Mouse (Mus musculus): Measurements from ENCODE around the gene Osbpl3.
A peak's percentile ranks its signal among the peaks of the same experiment; 100 is the strongest.

Gene Osbpl3

DNA sequence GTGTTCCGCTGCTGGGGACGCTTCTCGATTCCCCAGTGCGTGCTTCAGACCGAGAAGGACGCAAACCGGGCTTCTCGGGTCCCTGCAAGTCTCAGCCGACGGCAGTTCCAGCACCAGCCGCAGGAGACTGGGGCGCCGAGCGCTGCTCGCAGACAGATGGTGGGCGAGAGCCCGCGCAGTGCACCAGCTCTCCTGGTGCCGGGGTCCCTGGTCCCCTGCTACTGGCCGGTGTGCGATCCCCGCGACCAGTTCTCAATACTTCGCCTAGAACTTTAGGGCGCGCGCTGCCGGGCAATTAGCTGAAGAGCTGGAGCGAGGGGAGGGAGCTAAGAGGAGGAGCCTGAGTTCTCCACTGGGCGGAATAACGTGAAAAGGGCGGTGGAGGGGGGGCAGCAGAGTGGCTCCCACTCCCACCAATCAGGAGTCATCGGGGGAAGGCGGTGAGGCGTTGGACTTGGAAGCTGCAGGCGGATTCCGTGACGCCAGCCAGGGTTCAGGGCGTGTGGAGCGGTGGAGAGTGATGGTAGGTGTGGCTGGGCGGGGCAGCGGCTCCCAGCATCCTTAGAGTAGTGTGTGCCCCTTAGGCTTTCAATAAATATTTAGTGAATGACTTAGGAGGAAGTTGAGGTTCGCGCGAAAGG, at the start of gene Osbpl3:
Gene Osbpl3, minus strand, starts transcription at position 373 of the 641 bp plus-strand sequence.
- DNase-seq (ENCODE audit: low spot score), result peak; percentile 37

DNA sequence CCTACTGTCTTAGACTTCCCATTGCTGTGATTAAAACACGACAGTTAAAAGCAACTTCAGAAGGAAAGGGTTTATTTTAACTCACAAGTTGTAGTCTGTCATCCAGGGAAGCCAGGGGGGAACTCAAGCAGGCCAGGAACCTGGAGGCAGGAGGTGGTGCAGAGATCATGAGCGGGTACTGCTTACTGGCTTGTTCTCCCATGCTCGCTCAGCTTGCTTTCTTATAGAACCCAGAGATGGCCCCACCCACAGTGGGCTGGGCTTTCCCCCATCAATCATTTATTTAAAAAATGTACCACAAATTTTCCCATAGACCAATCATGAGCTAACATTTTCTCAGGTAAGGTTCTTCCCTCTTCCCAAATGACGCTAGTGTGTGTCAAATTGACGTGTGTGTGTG, 49.5 kb upstream of the Osbpl3 start:
- DNase-seq (ENCODE audit: low spot score), result no peak

DNA sequence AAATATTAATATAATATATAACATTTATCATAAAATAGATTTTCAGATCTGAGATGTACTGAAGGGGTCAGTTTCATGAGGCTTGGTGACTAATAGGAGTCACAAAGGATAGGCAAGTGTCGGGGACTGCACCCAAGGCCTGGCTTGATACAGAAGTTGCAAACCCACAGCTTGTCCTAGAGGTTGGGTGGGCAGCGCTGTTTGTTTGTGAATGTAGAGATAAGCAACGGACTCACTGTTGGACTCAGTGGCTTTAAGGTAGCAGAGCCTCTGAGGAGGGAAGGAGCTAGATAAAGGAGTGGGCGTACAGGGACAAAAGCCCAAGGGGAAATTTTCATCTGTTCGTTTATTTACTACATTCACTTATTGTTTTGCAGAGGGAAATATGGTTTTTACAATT, 48.7 kb upstream of the Osbpl3 start:
- DNase-seq (ENCODE audit: low spot score), result no peak

DNA sequence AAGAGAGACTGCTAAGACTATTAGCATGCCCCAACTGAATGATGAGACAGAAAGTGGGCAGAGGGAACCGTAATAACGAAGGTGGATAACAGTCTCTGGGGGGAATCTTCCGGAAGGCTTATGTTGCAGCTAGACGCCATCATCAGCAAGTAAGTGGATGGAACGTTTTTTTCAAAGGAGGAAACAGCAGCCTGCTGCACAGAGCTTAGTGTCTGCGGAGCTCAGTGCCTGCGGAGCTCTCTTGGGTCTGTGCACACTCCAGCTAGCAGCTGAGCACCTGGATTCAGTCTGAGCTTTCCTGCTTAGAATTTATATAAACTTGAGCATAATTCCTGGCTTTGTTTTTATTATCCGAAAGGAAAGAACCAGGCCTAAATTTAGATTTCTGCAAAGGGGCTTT, 47.8 kb upstream of the Osbpl3 start:
- no peak for DNase-seq (ENCODE audit: low spot score)

DNA sequence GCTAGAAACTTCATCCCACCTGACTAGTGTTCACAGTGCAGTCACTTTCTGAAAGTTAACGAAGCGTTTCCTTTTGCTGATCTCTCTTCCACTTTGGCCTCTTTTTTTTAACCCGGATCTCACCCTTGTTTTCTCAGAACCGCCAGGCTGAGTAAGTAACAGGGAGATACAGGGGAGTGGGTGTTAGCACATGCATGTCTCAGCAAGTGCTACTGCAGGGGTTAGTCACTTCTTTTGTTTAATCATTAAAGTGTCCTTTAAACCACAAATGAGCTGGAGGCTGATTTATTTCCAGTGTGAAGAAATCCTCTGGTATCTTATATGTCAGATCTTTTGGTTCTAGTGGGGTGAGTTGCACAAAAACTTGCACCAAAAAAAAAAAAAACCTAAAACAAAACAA, 47.0 kb upstream of the Osbpl3 start:
- no peak for DNase-seq (ENCODE audit: low spot score)

DNA sequence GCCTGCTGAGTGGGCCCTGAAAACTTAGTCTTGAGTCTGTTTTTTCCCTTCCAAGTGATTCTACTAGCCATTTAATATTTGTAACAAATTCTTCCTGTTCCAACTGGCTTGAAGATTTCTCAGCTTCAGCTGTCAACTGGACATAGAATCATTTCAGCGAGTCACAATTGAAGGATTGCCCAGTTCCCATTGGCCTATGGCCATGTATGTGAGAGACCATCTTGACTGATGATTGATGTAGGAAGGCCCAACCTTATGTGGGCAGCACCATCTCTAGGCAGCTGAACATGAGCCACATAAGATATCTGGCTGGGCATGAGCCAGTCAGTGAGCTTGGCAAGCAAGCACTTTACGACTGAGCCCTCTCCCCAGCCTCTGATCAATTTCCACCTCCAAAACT, 42.3 kb upstream of the Osbpl3 start:
- no peak for DNase-seq (ENCODE audit: low spot score)

DNA sequence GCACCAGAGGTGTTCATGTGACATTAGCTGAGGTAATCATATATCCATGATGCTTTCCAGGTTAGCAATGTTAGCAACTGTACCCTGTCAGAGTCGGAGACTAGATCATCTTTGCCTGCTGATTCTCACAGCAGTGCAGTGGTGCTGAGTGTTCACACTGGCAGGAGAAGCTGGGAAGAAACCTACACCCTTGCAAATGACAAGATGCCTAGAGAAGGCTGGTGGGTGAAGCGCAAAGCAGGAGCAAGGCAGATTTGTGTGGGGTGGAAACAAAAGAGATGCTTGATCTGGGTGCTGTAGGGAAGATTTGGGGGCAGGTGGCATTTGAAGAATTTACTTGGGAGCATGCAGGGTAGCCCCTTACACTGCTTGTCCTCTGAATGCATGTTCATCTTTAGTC, 34.5 kb upstream of the Osbpl3 start:
- DNase-seq (ENCODE audit: low spot score), result no peak

DNA sequence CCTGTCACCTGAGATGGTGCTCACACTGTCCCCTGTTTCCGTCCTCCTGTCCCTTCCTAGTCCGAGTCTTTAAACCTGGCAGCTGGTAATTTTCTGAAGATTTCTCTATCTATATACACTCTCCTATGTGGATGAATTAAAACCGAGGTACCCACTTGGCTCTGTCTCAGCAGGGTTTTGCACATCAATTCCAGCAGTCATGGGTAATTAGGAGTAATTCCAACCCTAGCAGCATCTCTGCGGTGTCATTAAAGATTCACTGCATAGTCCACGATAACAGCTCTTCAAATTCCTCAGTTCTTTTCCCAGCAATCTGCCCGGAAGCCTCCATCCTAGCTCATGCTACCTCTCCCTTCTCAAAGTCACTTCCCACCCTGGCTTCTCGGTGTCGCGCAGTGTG, 33.4 kb upstream of the Osbpl3 start:
- DNase-seq (ENCODE audit: low spot score), result no peak

DNA sequence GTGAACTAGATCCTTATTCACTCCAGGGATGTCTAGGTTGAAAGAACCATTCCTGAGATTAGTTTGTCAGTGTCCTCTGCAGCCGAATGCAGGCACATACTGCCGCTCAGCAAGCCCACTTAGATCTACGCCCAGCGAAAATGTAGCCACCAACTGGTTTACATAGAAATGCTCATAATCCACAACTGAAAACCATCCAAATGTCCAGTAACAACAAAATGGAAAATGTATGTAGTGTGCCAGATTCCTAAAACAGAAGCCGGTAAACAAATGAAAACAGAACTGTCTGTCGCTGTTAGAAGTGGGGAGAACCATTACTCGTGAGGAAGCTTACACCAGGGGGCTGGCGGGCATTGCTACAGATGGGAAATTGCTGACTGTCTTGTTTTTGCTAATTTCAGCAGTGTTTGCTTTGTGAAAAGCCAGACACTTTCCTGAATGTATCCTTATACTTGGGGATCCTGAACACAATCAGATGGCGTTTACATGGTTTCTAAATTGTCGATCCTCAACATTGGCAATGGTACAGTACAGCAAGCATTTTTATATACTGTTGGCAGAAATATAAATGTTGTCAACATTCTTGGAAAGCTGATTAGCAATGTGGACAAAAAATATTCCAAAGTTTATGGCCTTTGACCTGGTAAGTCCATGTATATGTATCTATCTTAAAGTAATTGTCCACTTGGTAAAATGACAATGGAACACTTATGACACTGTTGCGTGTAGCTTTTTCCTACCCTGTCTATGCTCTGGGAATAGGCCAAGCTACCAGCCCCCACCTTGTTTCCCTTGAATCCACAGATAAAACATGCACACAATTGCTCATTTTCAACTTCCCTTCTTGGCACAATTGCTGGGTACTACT, 30.3 kb upstream of the Osbpl3 start:
- no peak for DNase-seq (ENCODE audit: low spot score)

DNA sequence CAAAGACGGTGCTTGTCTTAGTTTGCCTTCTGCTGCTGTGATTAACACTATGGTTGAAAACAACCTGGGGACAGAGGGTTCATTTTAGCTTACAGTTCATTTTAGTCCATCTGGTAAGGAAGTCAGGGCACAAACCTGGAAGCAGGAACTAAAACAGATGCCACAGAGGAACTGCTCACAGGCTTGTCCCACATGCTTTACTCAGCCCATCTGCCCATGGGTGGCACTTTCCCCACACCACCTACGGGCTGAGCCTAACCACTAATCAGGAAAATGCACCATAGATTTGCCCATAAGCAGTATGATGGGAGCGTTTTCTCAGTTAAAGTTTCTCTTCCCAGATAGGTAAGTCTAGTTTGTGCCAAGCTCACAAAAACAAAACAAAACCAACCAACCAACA, 27.4 kb upstream of the Osbpl3 start:
- DNase-seq (ENCODE audit: low spot score), result no peak

DNA sequence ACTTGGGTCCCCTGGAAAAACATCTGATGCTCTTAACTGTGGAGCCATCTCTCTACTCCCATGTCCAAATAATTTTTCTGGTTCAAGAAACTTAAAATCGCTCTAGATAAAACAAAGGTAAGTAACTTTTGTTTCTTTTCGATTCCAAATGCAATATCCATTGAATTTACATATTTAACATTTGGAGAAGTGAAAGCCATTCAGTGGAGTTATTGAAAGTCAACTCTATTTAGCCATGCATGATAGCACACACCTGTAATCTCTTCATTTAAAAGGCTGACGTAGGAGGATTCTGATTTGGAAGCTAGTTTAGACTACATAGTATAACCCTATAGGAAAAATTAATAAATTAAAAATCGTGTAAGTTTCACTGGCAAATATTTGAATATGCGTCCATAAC, 25.5 kb upstream of the Osbpl3 start:
- no peak for DNase-seq (ENCODE audit: low spot score)

DNA sequence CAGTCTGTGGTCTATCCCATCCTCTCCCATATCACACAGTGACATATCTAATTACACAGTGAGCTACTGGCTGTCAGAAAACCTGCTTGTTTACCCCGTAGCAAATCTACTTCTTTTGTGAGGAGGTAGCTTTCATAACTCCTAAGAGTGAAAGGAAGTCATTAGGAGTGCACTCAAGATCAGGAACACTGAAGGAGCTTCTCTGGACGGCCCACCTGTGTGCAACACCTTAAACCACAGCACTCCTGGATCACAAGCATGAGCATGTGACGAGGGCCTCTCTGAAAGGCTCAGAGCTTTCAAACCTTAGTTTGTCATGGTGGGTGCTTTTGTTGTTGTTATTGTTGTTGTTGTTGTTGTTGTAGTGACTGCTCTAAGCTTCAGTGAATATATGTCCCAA, 10.4 kb upstream of the Osbpl3 start:
- no peak for DNase-seq (ENCODE audit: low spot score)

DNA sequence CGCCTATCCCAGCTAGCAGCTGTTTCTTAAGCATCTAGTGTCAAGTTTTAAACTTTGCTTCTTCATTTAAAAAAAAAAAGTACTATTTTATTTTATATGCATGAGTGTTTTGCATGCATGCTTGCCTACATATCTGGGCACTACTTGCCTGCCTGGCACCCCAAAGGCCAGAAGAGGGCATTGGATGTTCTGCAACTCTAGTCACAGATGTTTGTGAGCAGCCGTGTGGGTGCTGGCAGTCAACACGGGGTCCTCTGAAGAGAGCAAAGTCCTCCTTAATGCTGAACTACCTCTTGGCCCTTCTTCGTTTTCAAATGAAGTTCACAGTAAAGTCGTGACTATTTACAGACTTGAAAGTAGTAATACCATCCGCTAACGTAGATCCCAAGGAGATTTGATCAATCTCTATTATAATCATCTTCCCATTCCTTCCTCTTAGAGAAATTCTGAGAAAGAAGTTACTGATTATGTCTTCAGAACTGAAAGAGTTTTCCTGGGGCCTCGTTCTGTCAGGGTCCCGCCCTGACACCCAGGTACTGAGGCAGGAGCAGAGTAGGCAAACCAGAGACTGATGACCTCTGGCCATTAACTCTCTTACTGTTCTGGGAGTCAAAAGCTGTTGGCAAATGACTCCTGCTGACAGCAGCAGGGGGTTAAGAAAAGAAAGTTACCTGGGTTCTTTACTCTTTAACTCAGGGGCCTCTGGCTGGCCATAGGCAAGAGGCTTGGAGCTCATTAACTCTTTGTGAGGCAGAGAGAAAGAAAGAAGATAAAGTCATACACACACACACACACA, 8.9 kb upstream of the Osbpl3 start:
- no peak for DNase-seq (ENCODE audit: low spot score)

DNA sequence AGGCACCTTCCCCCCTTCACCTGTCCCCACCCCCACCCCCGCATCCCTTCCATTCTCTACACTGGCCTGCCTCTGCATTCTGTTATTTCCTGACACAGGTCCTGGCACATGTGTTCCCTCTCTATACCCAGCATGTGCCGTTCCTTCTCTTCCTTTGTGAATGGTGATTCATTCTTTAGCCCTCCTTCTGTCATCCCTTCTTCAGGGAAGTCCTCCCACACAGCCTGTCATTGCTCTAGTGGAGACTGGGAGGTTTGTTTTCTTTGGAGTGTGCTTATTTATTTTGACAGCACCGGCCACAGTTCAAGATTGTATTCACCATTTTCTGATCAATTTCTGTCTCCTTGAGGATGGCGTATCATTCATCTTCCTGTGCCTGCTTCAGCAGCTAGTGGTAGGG, 6.0 kb upstream of the Osbpl3 start:
- no peak for DNase-seq (ENCODE audit: low spot score)

DNA sequence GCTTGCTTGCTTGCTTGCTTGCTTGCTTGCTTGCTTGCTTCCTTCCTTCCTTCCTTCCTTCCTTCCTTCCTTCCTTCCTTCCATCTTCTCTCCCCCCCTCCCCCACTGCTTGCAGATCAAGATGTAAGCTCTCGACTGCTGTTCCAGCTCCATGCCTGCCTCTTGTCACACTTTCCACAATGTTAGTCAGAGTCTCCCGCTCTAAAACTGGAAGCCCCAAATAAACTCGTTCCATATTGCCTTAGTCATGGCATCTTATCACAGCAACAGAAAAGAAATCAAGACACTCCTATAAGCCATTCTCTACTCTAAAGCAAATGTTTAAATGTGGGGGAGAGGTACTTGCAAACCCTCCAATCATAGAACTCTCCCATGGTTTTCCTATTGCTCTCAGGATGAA, 5.6 kb upstream of the Osbpl3 start:
- no peak for DNase-seq (ENCODE audit: low spot score)

DNA sequence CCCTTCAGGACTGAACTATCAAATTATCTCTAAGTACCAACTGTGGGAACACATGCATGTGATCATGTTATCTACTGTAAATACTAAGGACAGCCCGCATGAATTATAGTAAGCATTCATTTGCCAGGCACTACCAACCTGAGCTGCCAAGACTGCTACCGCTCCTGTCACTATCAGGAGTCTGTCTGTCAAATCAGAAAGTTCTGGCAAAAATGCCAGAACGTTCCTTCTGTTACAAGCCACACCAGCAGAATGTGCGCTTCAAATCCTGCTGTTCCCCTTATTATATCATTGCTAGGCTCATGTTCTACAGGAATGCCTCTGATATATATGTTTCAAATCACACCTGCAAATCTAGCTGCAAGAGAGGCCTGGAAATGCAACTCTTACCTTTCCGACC, 4.6 kb upstream of the Osbpl3 start:
- DNase-seq (ENCODE audit: low spot score), result no peak

DNA sequence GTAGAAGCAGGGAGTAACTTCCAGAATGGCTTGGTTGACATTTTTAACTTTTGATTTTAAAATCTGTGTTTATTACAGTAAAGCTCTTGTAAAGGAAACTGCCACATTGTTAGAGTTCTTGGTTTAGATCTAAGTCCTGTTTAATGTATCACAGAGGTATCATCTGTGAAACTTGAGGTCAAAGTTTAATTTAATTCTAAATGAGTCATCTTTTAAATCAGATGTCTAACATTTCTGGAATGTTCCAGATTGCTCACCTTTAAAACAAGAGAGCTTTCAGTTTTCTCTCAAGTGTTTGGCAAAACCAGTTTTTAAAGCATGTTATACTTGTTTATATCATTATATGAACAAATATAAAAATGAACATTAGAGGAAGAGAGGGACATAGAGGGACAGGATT, 4.2 kb upstream of the Osbpl3 start:
- DNase-seq (ENCODE audit: low spot score), result no peak

DNA sequence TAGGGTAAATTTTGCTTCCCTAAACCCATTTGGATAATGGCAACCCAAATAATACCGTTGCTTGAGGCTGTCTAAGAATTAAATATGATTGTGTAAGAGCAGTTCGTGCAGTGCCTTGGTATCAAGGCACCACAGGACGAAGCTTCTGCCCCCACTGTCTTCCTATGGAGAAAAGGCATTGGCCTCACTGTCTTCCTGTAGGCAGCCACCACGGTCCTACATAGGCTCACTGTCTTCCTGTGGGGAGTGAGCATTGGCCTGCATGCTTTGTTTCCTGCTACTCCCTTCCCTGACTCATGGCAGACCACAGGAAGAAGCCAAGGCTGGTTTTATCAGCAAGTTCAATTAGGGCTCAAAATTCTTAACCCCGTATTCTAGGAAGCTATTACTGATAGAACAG, 3.3 kb upstream of the Osbpl3 start:
- DNase-seq (ENCODE audit: low spot score), result no peak

DNA sequence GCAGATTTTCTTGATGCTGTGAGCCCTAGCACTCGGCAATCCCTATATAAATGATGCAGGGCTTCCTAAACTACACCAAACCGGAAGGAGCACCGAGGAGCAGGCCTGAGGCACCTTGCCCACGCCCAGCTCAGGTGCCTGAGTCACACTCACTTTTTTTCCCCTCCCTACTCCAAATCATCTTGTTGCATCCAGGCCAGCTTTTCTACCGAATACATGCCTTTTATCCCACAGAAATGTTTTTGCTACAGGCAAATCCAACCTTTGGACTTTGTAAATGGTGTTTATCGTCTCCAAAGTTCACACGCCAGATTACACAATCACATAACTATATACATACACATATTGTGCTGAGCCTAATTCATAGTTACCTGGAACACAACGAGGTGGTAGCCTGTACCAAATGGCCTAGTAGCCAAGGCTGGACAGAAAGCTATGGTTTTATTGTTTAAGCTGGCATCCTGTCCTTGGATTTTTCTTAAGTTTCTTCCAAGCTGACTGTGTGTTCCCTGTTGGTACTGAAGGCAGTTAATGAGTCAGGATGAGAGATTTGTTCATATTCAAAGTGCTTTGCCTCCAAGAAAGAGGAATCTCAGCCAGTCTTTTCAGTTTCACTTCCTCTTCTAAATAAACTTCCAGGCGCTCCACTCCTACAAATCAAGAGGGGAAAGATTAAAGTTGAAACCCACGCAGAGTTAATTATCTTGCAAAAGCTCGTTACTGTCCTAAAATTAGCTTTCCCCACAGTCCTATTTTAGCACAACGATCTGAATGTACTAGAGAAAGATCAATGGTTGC, 1.7 kb upstream of the Osbpl3 start:
- DNase-seq (ENCODE audit: low spot score), result no peak

DNA sequence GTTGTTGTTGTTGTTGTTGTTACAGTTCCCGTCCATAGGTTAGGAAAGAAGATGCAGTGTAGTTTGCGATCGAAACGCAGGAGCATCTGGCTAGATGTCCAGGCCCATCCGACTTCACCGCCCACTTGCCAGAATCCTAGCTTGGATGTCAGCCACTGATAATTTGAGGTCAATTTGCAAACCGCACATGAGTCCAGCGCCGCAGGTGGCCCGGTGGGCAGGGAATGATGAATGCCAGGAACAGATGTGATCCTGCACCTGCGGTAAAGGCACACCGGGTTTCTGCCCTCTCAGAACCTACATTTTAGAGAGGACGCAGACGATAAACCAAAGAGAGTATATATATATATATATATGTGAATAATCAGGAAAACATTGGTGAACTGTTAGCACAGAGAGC, 705 bp upstream of the Osbpl3 start:
- no peak for DNase-seq (ENCODE audit: low spot score)

DNA sequence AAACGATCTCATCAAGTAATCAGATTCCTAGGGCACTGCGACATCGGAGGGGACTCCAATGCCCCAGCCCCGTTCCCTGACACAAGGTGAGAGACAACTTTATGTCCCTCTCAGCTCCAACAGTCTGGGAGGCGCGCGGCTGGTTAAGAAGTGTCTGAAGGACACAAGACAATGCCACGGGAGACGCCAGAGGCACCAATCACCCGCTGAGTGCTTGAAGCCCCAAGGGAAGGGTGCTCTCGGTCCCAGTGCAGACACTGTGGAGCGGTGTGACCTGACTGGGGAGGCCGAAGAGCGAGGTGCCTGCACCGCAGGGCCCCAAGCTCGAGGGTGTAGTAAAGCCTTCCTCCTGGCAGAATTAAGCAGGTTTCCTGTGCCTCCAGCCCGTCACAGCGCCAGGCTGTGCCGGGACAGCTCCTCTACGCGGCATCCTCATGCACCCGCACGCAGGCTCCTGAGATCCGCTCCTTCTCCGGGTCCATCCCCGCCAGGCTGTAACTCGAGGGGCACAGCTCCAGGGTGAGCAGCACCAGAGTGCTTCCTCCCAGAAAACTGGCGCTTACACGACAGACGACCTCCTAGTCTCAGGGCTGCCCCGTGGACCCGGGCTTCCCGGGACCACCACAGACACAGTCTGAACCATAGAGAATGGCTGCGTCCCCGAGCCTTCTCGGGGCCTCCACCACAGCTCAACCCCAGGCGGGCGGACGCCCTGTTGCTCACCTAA, 736 bp downstream of the Osbpl3 start:
- DNase-seq (ENCODE audit: low spot score), result no peak

DNA sequence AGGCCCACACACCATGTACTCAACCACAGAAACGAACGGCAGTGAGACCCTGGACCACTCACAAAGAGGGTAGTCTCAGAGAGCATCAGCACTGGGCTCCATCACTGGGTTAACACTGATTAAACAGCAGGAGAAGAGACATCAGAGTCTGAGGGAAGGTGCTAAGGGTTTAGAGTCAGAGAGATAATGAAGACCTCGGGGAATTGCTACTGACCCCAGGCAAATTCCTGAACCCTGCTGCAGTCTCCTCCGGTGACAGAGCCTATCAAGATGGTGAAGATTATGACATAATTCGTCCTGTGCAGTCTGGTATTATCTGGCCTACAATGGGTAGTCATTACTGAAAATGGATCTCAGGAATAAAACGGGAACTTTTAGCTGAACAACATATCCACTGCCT, 2.4 kb downstream of the Osbpl3 start:
- DNase-seq (ENCODE audit: low spot score), result no peak

Data from spleen, adult 12 weeks (tissue).